Mouse (Mus musculus) cortical plate, adult 2 months (tissue): ENCODE measurements around the gene Slc16a3.

Experiments
- CTCF ChIP-seq: fragments of 200-500 bp; IDR thresholded peaks from 2 replicates; pipeline ENCODE4 v1.5.1; 2011; ENCODE audit warnings: mild to moderate bottlenecking, control low read depth, low read length; ENCODE audit not compliant: insufficient read depth; ENCODE audit errors: extremely low read depth
- POLR2A ChIP-seq: fragments of 200-500 bp; IDR thresholded peaks from 2 replicates; pipeline ENCODE4 v1.6.1; 2011; ENCODE audit warnings: mild to moderate bottlenecking, low read length, control low read depth; ENCODE audit not compliant: insufficient read depth; ENCODE audit errors: extremely low read depth

DNA sequence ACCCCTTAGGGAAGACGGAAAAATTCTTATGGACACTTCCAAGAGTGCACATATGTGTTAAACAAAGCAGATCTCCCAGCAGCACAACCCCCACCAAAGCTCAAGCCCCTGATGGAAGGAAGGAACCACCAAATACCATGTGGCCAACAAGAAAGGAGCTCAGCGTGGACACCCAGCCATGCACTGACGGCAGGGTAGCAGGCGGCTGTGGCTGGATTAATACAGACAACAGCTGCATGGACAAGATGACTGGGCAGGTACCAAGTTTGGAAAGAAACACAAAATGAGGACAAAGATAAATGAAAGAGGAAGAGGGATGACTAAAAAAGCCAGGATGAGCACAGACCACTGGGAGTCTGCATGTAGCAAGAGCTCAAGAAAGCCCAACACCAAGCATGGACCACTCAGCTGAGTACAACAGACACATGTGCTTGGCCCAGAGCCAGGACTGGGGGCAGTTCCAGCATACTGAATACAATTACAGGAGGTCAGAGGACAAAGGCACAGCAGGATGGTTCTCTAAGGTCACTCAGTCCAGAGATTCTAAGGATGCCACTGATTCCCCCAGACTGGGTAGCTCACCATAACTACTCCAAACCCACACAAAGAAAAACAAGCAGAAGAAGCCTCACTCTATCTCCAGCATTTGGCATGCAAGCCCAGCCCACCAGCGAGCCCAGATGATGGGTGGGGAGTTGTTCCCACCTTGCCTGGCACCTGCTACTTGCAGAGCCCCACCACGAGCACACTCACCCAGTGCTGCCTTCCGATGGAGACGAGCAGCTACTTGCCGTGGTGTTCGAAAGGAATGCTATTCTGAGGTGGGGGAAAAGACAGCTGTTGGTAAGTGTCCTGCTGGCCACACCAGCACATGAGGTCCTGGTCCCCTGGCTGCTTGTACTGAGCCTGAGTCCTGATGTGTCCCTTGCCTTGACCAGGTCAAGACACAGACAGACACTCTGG is 16.2 kb downstream of the Slc16a3 start:
- no peak for TF ChIP-seq POLR2A
- TF ChIP-seq CTCF: no peak
